Mouse (Mus musculus) layer of hippocampus, adult 8-10 months (tissue): ENCODE results near the gene Spire2. TPM values are rescaled to one million over a fixed set of nuclear protein-coding genes. Genes with fewer than 3 reads are reported as not detected.
"Not testable (repeated sequence)": the region's sequence is repeated elsewhere in the genome, so short reads cannot be mapped to it uniquely, and the experiment has no call there.

Source experiments
- DNase-seq, 2 experiments: peaks; one replicate each; pipeline ENCODE4 v3.0.0; 2022; ENCODE audit warnings: low spot score in 2 of 2
- total RNA-seq, 4 experiments: library from RNA; stranded (reverse); gene quantifications; 2 replicates each; pipeline ENCODE4 v1.2.4; 2022

Gene Spire2
- 10 to 100 TPM; 15.8 to 16.3 (median 16.0) TPM for total RNA-seq

GRCm38 (mm10) chr8:123332262-123333090 lies at the start of gene Spire2:
Gene Spire2 (plus strand): TSS chr8:123332713.
- peak; percentile 45 to 47 for DNase-seq

- not testable (repeated sequence) for DNase-seq
Observed at GRCm38 (mm10) chr8:123282994-123283393, 49.5 kb upstream of the Spire2 start.

GRCm38 (mm10) chr8:123283991-123284390 lies 48.5 kb upstream of the Spire2 start:
- DNase-seq: no peak

- DNase-seq: no peak
Observed at GRCm38 (mm10) chr8:123284493-123284892, 48.0 kb upstream of the Spire2 start.

GRCm38 (mm10) chr8:123287362-123287761 lies 45.2 kb upstream of the Spire2 start:
- no peak for DNase-seq

- peak in 1 of 2 experiments; percentile 29 for DNase-seq
Observed at GRCm38 (mm10) chr8:123290166-123290565, 42.3 kb upstream of the Spire2 start.

- no peak for DNase-seq
Observed at GRCm38 (mm10) chr8:123290679-123291078, 41.8 kb upstream of the Spire2 start.

GRCm38 (mm10) chr8:123291716-123292115 lies 40.8 kb upstream of the Spire2 start:
- no peak for DNase-seq

- DNase-seq: no peak
Observed at GRCm38 (mm10) chr8:123292281-123292680, 40.2 kb upstream of the Spire2 start.

- DNase-seq: no peak
Observed at GRCm38 (mm10) chr8:123292785-123293184, 39.7 kb upstream of the Spire2 start.

- DNase-seq: no peak
Observed at GRCm38 (mm10) chr8:123298301-123298700, 34.2 kb upstream of the Spire2 start.

- DNase-seq: no peak
Observed at GRCm38 (mm10) chr8:123308738-123309137, 23.8 kb upstream of the Spire2 start.

- no peak for DNase-seq
Observed at GRCm38 (mm10) chr8:123317781-123318466, 14.6 kb upstream of the Spire2 start.

GRCm38 (mm10) chr8:123318467-123318911 lies 14.0 kb upstream of the Spire2 start, which contains the start of gene Fanca:
Gene Fanca (minus strand): TSS chr8:123318576.
- peak; percentile 79 to 83 for DNase-seq

GRCm38 (mm10) chr8:123319522-123320164 lies 12.9 kb upstream of the Spire2 start:
- no peak for DNase-seq

- DNase-seq: no peak
Observed at GRCm38 (mm10) chr8:123328552-123328951, 4.0 kb upstream of the Spire2 start.

- DNase-seq: no peak
Observed at GRCm38 (mm10) chr8:123329350-123329749, 3.2 kb upstream of the Spire2 start.

- no peak for DNase-seq
Observed at GRCm38 (mm10) chr8:123329961-123330360, 2.6 kb upstream of the Spire2 start.

- no peak for DNase-seq
Observed at GRCm38 (mm10) chr8:123330701-123331100, 1.8 kb upstream of the Spire2 start.

GRCm38 (mm10) chr8:123331301-123331700 lies 1.2 kb upstream of the Spire2 start:
- DNase-seq: no peak

GRCm38 (mm10) chr8:123331810-123332209 lies 703 bp upstream of the Spire2 start:
- DNase-seq: no peak

- DNase-seq: no peak
Observed at GRCm38 (mm10) chr8:123333091-123333587, 626 bp downstream of the Spire2 start.
